In the genomic region with DNA sequence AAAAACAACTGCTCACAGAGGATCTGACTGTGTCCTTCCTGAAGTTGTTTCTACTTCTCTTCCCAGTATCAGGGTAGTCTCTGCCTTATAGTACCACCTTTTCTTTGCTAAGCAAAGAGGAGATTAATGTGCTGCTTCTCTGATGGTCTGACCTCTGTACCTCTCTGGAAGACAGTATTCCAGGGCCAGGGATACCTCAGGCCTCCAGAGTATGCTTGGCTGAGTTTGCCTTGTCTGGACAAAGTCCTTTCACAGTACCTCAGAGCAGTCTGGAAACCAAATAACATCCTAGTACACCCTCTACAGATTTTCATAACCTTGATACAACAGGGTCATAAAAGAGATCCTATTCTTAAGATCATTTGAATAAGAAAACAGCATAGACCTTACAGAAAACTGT, we compare ENCODE assay signal across 15 mouse cellular contexts.
"Had no signal": no experiment of that assay in that cellular context is flagged by ENCODE, and none has a peak within 500 bp of the region (broad histone marks: within the 10 kb centered on the region; RNA-seq: fewer than 3 reads in every experiment).

No protein-coding gene starts in this region.

- H3K27me3 ChIP-seq: liver, embryonic 13.5 days; lung, embryonic 15.5 days; megakaryocyte, embryonic 14.5 days; midbrain, embryonic 15.5 days; neural tube, embryonic 12.5 days had no signal

- H3K4me1 ChIP-seq: limb, embryonic 10.5 days; liver, embryonic 13.5 days; lung, embryonic 15.5 days; megakaryocyte, embryonic 14.5 days; midbrain, embryonic 15.5 days; neural tube, embryonic 12.5 days had no signal

- H3K36me3 ChIP-seq: liver, embryonic 13.5 days; lung, embryonic 15.5 days had no signal

- H3K9ac ChIP-seq: liver, embryonic 13.5 days; liver, postnatal 0 days; lung, embryonic 15.5 days; midbrain, embryonic 15.5 days; neural tube, embryonic 12.5 days had no signal

- H3K4me3 ChIP-seq: left cerebral cortex, adult 2 months; limb, embryonic 10.5 days; liver, embryonic 13.5 days; lung, embryonic 15.5 days; megakaryocyte, embryonic 14.5 days; midbrain, embryonic 15.5 days; neural tube, embryonic 12.5 days had no signal

- H3K4me2 ChIP-seq: liver, embryonic 13.5 days; lung, embryonic 15.5 days; midbrain, embryonic 11.5 days; midbrain, embryonic 15.5 days; neural tube, embryonic 12.5 days had no signal

- H3K9me3 ChIP-seq: limb, embryonic 10.5 days; liver, embryonic 13.5 days; lung, embryonic 15.5 days; megakaryocyte, embryonic 14.5 days; midbrain, embryonic 15.5 days; neural tube, embryonic 12.5 days had no signal

- H3K27ac ChIP-seq: left cerebral cortex, adult 2 months; limb, embryonic 10.5 days; liver, embryonic 13.5 days; lung, embryonic 15.5 days; macrophage; midbrain, embryonic 15.5 days; neural tube, embryonic 12.5 days had no signal

- DNase-seq: liver, embryonic 13.5 days; liver, postnatal 0 days; lung, postnatal 14 days; thymus, postnatal 36 days had no signal

- ATAC-seq: hindbrain, embryonic 16.5 days; inflammation-experienced regulatory T-cells, adult 6 months; intestine, postnatal 0 days; liver, postnatal 0 days; midbrain, embryonic 15.5 days had no signal
